Mouse (Mus musculus) hindbrain, embryonic 11.5 days (tissue): ENCODE measurements around the gene Cend1. TPM values are rescaled to one million over a fixed set of nuclear protein-coding genes. Genes with fewer than 3 reads are reported as not detected.
"Not testable (repeated sequence)": the region's sequence is repeated elsewhere in the genome, so short reads cannot be mapped to it uniquely, and the experiment has no call there.

ENCODE experiments used
- ATAC-seq: fragments of 200-750 bp; cut with Nextera tagmentation; 2 replicates; pipeline ENCODE4 v1.8.0; 2017; ENCODE audit warnings: mild to moderate bottlenecking, moderate TSS enrichment, moderate library complexity; ENCODE audit not compliant: low FRiP score
- DNase-seq: peaks from one replicate; pipeline ENCODE4 v3.0.0-alpha.2; 2015; ENCODE audit warnings: low spot score
- H3K27ac ChIP-seq: fragments of 300-500 bp; sonication (generic); 2 replicates; pipeline ENCODE4 v1.5.1; 2014; ENCODE audit warnings: mild to moderate bottlenecking, low read depth, low read length
- H3K27me3 ChIP-seq: fragments of 300-500 bp; sonication (generic); 2 replicates; pipeline ENCODE4 v1.6.1; 2014; ENCODE audit warnings: mild to moderate bottlenecking, low read length, moderate library complexity, mixed read lengths; ENCODE audit not compliant: control insufficient read depth, insufficient read depth
- H3K36me3 ChIP-seq: fragments of 300-500 bp; sonication (generic); 2 replicates; pipeline ENCODE4 v1.6.1; 2014; ENCODE audit warnings: mild to moderate bottlenecking, low read length, moderate library complexity, mixed read lengths; ENCODE audit not compliant: control insufficient read depth, insufficient read depth
- H3K4me1 ChIP-seq: fragments of 300-500 bp; sonication (generic); replicated peaks from 2 replicates; pipeline ENCODE4 v1.6.1; 2014; ENCODE audit warnings: low read length, mixed read lengths; ENCODE audit not compliant: control insufficient read depth, insufficient read depth
- H3K4me2 ChIP-seq: fragments of 300-500 bp; sonication (generic); replicated peaks from 2 replicates; pipeline ENCODE4 v1.6.1; 2014; ENCODE audit warnings: mild to moderate bottlenecking, low read depth, low read length
- H3K4me3 ChIP-seq: fragments of 300-500 bp; sonication (generic); 2 replicates; pipeline ENCODE4 v1.5.1; 2014; ENCODE audit warnings: low read depth, low read length
- H3K9ac ChIP-seq: fragments of 300-500 bp; sonication (generic); 2 replicates; pipeline ENCODE4 v1.6.1; 2014; ENCODE audit warnings: low read depth, low read length
- H3K9me3 ChIP-seq: fragments of 300-500 bp; sonication (generic); 2 replicates; pipeline ENCODE4 v1.6.1; 2016; ENCODE audit warnings: low read length; ENCODE audit not compliant: control insufficient read depth
- WGBS: fragments of 180-500 bp; shearing (Covaris S2); extraction: QIAGEN DNeasy Blood & Tissue Kit; methylation state at CpG from one replicate; pipeline ENCODE4 v1.1.7; 2014; 5-methylcytosine and 5-hydroxymethylcytosine counted together
- polyA plus RNA-seq: library from polyadenylated mRNA; unstranded; fragments of >200 nt; fragmentation: Nextera tagmentation; extraction: Ambion mirVana; gene quantifications from 2 replicates; pipeline ENCODE4 v1.2.1, GENCODE M21; 2014

Cend1 gene
- polyA plus RNA-seq, 1 experiment from 2014 or later = 7.2 TPM

- ATAC-seq (peak; percentile 30), DNase-seq (peak; percentile 64)
- Histone ChIP-seq H3K4me1 (no peaks in the 10 kb centered on the region; the same call in 1 of the 2 replicates), H3K4me3 (peak overlapping the region; percentile 53), H3K9ac (peak overlapping the region; percentile 66), H3K9me3 (no peaks in the 10 kb centered on the region), H3K27me3 (peaks cover 16% of the 10 kb centered on the region), H3K27ac (0 out of 2 replicates have a peak overlapping the region, but pooled peaks have one; percentile 45), H3K4me2 (peak overlapping the region; percentile 82), H3K36me3 (0 out of 2 replicates have a peak, but pooled peaks cover 2% of the 10 kb centered on the region)
- WGBS = under 1% methylated on average over 23 of the region's 23 CpGs
Observed at GRCm38 (mm10) chr7:141455610-141456314, 26.5 kb upstream of the Cend1 start.

- Histone ChIP-seq H3K27ac (0 out of 2 replicates have a peak within 1 kb of the TSS, but pooled peaks have one; percentile 45), H3K36me3 (0 out of 2 replicates have a peak, but pooled peaks cover 2% of the 10 kb centered on the region), H3K9ac (peak within 1 kb of the TSS; percentile 66), H3K4me2 (peak within 1 kb of the TSS; percentile 82), H3K4me3 (peak within 1 kb of the TSS; percentile 53), H3K9me3 (no peaks in the 10 kb centered on the region), H3K27me3 (peaks cover 9% of the 10 kb centered on the region), H3K4me1 (no peaks in the 10 kb centered on the region; the same call in 1 of the 2 replicates)
- DNase-seq (peak; percentile 89), ATAC-seq (peak; percentile 82)
- WGBS = 1% methylated on average over 45 of the region's 45 CpGs
Observed at GRCm38 (mm10) chr7:141454967-141455551, 25.8 kb upstream of the Cend1 start, which contains the start of gene Pnpla2. Pnpla2 (plus strand) TSS chr7:141455198.

GRCm38 (mm10) chr7:141453636-141454035 lies 24.3 kb upstream of the Cend1 start:
- ATAC-seq = no peak
- H3K4me2 ChIP-seq = no peak overlapping the region
- WGBS = 87% methylated on average over 2 of the region's 2 CpGs

GRCm38 (mm10) chr7:141451928-141452327 lies 22.6 kb upstream of the Cend1 start:
- H3K27me3 ChIP-seq = no peaks in the 10 kb centered on the region
- H3K27ac ChIP-seq = no peak overlapping the region
- H3K4me1 ChIP-seq = peaks cover 4% of the 10 kb centered on the region
- H3K9me3 ChIP-seq = no peaks in the 10 kb centered on the region
- no peak overlapping the region for H3K4me2 ChIP-seq
- H3K4me3 ChIP-seq = no peak overlapping the region
- DNase-seq (no peak), ATAC-seq (no peak)
- H3K36me3 ChIP-seq = 0 out of 2 replicates have a peak, but pooled peaks cover 2% of the 10 kb centered on the region
- no peak overlapping the region for H3K9ac ChIP-seq

More at GRCm38 (mm10) chr7:141453636-141454035, 24.3 kb upstream of the Cend1 start:
- H3K36me3 ChIP-seq = 0 out of 2 replicates have a peak, but pooled peaks cover 2% of the 10 kb centered on the region
- H3K4me1 ChIP-seq = peaks cover 2% of the 10 kb centered on the region
- H3K27me3 ChIP-seq = no peaks in the 10 kb centered on the region
- no peak overlapping the region for H3K4me3 ChIP-seq
- H3K9ac ChIP-seq = no peak overlapping the region
- no peaks in the 10 kb centered on the region for H3K9me3 ChIP-seq
- DNase-seq = no peak
- no peak overlapping the region for H3K27ac ChIP-seq

DNA sequence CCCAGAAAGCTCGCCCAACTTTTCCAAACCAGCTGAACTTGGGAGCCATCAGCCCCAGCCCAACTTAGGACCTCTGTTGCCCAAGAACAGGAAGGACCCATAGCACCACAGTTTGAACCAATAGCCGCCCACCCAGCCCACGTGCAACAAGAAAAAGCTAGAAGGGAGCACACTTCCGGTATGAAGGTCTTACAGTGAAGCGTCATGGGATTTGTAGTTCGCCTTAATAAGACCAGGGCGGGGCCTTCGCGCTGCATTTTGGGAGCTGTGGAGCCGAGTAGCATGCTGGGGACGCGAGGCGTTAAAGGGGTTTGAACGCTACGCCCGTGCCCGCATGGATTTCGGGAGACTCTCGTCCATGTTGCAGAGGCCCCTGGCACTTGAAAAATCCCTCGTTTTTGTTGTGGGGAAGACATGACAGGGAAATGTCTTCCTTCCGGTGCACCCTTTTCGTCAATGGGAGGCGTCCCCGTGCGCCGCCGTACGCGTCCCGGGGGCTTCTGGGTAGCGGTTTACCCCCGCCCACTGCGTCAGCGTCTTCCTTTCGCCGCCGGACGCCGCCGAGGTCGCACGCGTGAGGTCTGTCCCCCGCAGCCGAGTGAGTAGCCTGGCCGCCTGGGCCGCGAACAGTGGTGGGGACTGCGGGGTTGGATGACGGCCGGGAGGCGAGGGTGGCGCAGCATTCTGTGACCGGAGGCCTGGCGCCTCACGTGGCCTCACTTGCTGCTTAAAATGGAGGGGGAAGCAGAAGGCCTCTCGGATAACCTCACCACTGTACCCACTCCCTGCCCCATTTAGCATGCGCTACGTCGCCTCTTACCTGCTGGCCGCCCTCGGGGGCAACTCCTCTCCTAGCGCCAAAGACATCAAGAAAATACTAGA lies 18.1 kb upstream of the Cend1 start, which contains the start of gene Rplp2:
Gene Rplp2 (plus strand): TSS at position 261 of the 882 bp plus-strand sequence.
- Histone ChIP-seq H3K4me1 (peaks cover 11% of the 10 kb centered on the region), H3K9ac (peak within 1 kb of the TSS; percentile 90), H3K4me2 (peak within 1 kb of the TSS; percentile 55), H3K27ac (peak within 1 kb of the TSS; percentile 74), H3K4me3 (peak within 1 kb of the TSS; percentile 87), H3K36me3 (0 out of 2 replicates have a peak, but pooled peaks cover 2% of the 10 kb centered on the region), H3K9me3 (no peaks in the 10 kb centered on the region), H3K27me3 (no peaks in the 10 kb centered on the region)
- WGBS = under 1% methylated on average over 63 of the region's 63 CpGs
- DNase-seq (peak; percentile 93), ATAC-seq (peak; percentile 90)

DNA sequence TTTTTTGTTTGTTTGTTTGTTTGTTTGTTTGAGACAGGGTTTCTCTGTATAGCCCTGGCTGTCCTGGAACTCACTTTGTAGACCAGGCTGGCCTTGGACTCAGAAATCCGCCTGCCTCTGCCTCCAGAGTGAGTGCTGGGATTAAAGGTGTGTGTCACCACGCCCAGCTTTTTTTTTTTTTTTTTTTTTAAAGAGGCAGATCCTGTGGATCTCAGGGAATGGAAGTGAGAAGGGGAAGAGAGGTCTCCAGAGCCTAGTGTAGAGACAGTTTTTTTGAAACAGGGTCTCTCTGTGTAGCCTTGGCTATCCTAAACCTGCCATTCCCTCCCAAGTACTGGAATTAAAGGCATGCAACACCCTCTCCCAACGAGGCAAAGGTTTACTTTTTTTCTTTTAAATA lies 17.1 kb upstream of the Cend1 start:
- not testable (repeated sequence) for H3K4me2 ChIP-seq, H3K27me3 ChIP-seq, H3K4me3 ChIP-seq, ATAC-seq, H3K27ac ChIP-seq, H3K9ac ChIP-seq, H3K9me3 ChIP-seq, H3K36me3 ChIP-seq, DNase-seq
- 86% methylated on average over 3 of the region's 3 CpGs for WGBS
- peaks cover 11% of the 10 kb centered on the region for H3K4me1 ChIP-seq

DNA sequence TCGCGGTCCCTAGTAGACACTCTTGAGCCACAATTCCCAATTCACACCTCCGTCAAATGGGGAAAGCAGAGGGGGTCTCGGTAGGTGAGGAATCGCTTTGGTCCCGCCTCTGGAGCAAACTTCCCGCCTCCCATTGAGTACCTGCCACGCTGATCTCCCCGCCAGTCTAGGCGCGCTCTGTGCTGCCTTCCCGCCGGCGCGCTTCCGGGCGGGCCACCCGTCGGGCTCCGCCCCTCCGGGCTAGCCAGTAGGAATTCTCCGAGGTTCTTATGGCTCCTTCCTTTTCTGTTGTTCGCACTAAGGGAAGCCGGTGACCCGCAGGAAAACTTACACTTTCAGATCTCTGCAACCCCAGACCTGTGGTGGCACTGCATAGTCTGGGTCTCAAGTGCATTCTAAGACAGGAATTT lies 14.5 kb upstream of the Cend1 start, which contains the start of gene Pidd1:
Gene Pidd1 (minus strand): TSS at position 198 of the 410 bp plus-strand sequence.
- Histone ChIP-seq H3K4me1 (peaks cover 11% of the 10 kb centered on the region), H3K9ac (peak within 1 kb of the TSS; percentile 70), H3K27me3 (no peaks in the 10 kb centered on the region), H3K27ac (0 out of 2 replicates have a peak within 1 kb of the TSS, but pooled peaks have one; percentile 9), H3K4me3 (peak within 1 kb of the TSS; percentile 37), H3K36me3 (no peaks in the 10 kb centered on the region), H3K4me2 (peak within 1 kb of the TSS; percentile 68), H3K9me3 (no peaks in the 10 kb centered on the region)
- ATAC-seq (peak; percentile 28; the same call in 1 of the 2 replicates), DNase-seq (peak; percentile 81)
- WGBS = under 1% methylated on average over 25 of the region's 25 CpGs
